Mouse (Mus musculus) gastrocnemius, postnatal 4 days (tissue): ENCODE measurements at regions not wholly inside any gene's neighbourhood (a gene's known extent, or its start where the extent isn't known, plus 50 kb on each side); places are given as distances from the start of the nearest gene placed in this dataset.

Experiments used
- DNase-seq, 2 experiments: peaks; one replicate each; pipeline ENCODE4 v3.0.0; 2021 to 2022; ENCODE audit warnings: low spot score in 2 of 2, mixed read lengths in 2 of 2

DNA sequence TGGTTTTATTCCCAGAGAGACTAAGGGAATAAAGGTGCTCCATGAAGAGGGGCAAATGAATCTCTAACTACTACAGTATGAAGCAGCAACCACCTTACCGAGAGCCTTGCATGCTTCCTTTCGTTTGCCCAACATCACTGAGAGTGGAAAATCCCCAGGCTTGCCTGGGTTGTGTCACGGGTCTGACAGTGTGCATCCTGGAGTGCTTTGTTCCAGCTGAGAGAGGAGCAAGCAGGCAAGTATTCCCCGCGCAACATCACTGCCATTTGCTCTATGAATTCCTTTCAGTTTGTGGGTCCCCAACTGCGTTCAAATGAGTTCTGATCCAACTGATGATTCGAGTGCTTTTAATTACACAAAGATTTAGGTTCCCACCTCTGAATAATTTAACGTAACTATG, 253.9 kb upstream of the Nsun2 start:
- no peak for DNase-seq

GRCm38 (mm10) chr13:69294483-69294882, 239.1 kb upstream of the Nsun2 start:
- no peak for DNase-seq

- no peak for DNase-seq
Observed at GRCm38 (mm10) chr13:69303316-69303715, 230.2 kb upstream of the Nsun2 start.

GRCm38 (mm10) chr13:69330412-69331000, 203.0 kb upstream of the Nsun2 start:
- no peak for DNase-seq

GRCm38 (mm10) chr13:69331537-69332435, 201.8 kb upstream of the Nsun2 start:
- DNase-seq, result no peak

DNA sequence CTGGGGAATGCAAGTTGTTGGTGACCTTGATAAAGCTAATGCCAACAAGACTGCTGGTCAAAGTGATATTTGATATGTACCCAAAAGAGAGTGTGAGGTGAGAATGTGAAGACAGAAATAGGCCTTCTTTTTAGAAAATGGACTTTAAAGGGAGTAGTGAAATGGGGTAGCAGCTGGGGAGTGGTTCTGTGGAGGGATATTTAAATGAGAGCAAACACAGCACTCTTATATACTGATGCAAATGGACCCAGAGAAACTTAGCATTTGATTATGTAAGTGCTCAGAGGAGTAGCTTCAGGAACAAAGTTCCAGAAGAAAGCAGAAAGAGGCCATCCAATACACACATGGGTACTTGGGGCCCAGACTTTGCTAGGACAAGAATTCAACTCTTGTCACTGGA, 189.7 kb upstream of the Nsun2 start:
- DNase-seq, result no peak

GRCm38 (mm10) chr13:69357435-69357834, 176.1 kb upstream of the Nsun2 start:
- DNase-seq, result no peak

DNA sequence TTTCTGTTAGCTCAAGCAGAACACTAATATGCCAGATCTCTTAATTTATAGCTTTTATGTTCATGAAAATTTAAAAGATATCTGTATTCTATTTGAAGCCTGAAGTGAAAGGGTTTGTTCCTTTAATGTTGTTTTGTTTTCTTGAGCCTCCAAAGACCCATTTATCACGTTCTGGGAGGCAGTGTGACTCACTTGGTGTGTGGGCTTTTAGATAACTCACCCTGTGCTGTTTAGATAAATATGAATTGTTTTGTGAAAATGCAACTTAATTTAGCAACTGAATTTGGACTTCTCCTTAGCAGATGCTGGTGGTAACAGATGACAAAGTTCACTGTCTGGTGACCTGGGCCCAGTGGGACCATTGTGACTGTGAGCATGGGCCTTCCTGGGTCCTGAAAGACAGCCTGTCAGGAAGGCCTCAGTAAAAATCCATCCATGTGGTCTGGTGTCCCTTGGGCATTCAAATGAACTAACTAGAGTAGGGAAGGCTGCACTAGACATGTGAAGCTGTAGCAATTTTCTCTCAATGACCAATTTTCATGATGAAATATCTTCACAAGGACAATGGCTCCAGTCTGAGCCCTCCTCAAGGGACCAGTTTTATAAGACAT, 167.6 kb upstream of the Nsun2 start:
- DNase-seq, result no peak

- no peak for DNase-seq
Observed at GRCm38 (mm10) chr13:69373101-69373815, 160.3 kb upstream of the Nsun2 start.

DNA sequence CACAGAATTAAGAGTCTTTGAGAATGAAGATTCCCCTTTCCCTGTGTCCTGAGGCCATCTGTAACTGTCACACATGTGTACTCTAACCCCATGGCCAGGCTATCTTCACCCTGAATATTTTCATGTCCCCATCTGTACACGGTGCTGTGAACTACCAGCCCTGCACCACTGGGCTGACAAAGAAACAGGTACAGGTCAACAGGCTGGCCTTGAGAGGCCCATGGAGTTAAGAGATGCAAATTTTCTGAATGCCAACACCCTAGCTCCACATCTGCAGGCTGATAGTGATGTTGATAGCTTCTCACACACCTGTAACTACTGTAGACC, 159.8 kb upstream of the Nsun2 start:
- no peak for DNase-seq

- DNase-seq, result no peak
Observed at GRCm38 (mm10) chr13:69380403-69380802, 153.1 kb upstream of the Nsun2 start.

- no peak for DNase-seq
Observed at GRCm38 (mm10) chr13:69384767-69385166, 148.8 kb upstream of the Nsun2 start.

DNA sequence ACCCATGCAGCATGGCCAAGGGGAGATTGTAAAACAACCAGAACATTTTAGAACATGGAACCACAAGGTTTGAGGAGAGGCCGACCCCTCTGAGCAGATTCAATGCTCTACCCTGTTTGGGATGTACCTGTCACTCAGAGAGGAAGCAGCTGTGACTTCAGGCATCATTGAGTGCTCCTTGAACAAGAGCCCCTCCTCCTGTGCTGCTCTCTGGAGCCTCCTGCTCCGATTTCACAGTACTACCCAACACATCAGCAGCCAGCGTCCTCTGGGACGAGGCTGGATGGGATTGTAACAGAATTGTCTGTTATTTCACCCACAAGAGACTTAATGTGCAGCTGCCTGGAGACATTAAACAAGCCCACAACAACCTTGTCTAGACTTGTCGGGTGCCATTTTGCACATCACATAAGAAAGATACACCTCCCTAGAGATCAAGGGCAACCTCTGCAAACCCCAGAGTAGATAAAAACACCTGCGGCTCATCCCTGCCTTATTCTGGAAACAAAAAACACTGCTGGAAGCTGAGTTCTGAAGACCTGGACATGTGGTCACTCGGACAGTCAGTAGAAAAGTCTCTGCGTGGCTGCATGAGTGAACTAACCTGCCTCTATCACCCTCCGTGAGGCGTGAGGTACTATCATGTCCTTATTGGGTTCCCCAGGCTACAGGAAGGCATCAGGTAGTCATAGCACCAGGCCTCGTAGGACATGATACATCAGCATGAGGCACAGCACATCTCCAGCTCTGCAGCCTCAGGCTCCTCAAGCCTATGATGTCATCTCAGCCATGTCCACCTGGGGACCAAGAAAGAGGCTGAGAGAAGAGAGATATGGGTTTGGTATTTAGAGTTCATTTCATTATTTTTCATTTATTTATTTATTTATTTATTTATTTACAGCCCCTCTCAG, 140.4 kb upstream of the Nsun2 start:
- no peak for DNase-seq

DNA sequence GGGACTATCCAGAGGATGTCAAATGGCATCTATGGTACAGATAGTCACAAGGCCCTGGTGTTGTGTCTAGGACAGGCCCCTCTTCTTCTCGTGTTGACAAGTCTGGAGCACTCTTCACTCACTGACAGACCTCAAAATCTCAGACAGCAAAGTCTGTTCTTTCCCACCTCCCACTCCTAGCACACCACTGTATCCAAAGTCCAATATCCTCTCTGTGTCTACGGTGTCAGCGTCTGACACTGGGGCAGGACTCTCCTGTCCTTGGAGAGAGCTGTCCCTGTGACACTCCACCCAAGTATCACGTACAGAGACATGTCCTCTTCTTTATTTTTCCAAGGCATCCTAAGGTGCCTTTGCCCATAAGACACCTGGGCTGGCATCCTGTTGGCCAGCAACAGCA, 139.0 kb upstream of the Nsun2 start:
- DNase-seq, result no peak

DNA sequence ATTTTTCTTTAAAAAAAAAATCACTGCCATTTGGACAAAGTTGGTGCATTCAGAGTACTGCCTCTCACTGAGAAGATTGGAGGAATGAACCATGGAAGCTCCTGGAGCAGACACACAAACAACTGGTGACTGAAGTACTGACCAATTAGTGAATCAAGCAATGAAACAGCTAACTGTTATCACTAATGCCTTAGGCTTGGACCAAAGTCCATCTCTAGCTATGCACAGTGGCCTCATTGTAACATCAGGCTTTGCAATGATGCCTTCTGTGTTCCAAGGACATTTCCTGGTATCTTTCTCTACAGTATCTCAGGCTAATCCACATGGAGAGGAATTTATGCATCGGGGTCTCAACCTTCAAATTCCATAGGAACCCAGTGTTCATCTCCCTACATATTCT, 123.2 kb upstream of the Nsun2 start:
- no peak for DNase-seq

DNA sequence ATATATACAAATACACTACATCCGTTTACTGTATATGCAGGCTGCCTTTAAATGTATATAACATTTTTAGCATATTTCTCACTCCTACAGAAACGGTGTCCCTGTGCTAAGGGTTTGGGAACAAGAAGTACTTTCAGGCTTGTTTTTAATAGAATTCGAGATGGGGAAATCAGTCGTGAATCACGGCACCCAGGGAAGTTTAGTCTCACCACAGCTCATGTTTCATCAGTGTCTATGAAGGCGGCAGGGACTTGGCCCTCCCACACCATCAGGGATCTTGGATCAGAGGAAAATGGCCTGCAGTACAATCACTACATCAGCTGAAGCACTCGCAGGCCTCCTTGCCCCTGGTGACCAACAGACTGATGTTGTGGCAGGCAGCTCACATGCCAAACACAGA, 118.7 kb upstream of the Nsun2 start:
- no peak for DNase-seq

DNA sequence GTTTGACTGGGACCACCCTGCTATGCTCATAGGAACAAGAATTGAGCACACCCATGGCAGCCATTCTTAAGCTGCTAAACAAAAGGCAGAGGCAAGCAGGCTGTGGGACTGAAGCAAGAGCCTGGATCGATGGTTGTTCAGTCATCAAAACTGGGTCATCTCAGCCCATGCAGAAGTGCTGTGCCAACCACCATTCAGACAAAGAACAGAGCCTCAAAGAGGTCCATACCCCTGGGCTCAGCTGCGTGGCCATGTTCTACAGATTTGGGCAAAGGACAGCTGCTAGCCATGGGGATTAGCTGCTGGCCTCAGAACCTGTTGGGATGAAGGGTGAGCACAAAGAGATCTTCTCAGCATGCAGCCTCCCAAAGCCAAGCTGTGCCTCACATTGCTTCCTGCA, 116.8 kb upstream of the Nsun2 start:
- peak in 1 of 2 experiments; percentile 17 for DNase-seq

GRCm38 (mm10) chr13:69417855-69418478, 115.6 kb upstream of the Nsun2 start:
- DNase-seq, result no peak

- no peak for DNase-seq
Observed at GRCm38 (mm10) chr13:69420166-69420565, 113.4 kb upstream of the Nsun2 start.

GRCm38 (mm10) chr13:69421966-69422365, 111.6 kb upstream of the Nsun2 start:
- no peak for DNase-seq
